Mouse (Mus musculus): ENCODE measurements around the gene Ramp1. TPM values are rescaled to one million over a fixed set of nuclear protein-coding genes. Genes with fewer than 3 reads are reported as not detected.

Gene Ramp1
- 239 and 288 TPM in 2 replicates for polyA plus RNA-seq (2012)

DNA sequence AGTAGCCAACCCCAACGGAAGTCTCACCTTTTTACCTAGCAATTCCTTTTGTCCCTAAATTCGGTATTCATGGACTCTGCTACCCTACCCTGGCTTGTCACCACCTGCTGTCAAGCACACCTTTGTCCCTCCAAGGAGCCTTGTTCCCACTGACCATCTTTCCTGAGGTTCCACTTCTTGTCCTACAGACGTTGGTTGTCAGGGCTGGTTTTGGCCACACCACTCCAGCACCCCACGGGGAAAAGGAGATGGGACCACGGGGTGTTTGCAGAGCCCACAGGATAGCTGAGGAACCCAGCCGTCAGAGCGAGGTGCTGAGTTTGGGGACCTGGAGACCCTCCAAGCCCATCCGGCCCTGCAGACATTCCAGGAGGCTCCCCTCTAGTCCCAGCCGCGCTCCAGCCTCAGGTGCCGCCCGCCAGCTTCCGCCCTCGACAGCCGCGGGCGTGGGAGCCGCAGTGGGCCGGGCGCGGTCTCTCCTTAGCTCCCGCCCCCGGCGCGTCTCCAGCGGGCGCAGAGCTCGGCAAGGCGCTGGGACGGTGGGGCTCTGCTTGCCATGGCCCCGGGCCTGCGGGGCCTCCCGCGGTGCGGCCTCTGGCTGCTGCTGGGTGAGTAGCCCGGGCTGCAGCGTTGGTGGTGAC lies at the start of gene Ramp1:
Gene Ramp1 (plus strand): TSS at position 290 of the 641 bp plus-strand sequence.

DNA sequence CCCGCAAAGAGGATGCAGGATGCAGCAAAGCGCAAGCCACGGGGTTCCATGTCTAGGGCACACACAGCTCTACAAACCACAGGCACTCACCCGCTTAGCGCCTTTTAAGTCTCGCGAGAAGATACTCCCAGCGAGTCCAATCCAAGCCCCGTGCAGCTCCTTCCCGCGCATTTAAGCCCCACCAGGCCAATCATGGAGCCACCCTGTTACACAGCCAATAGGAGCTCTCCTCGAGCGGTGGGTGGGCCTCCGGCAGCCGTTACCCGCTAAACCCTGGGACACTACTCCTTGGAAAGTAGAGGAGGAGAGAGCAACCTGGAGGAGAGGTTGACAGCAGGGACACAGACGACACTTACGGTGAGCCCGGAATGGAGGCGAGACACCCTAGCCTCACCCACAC lies 34.8 kb upstream of the Ramp1 start, which contains the start of gene Rbm44:
Gene Rbm44 (plus strand): TSS at position 277 of the 400 bp plus-strand sequence.

DNA sequence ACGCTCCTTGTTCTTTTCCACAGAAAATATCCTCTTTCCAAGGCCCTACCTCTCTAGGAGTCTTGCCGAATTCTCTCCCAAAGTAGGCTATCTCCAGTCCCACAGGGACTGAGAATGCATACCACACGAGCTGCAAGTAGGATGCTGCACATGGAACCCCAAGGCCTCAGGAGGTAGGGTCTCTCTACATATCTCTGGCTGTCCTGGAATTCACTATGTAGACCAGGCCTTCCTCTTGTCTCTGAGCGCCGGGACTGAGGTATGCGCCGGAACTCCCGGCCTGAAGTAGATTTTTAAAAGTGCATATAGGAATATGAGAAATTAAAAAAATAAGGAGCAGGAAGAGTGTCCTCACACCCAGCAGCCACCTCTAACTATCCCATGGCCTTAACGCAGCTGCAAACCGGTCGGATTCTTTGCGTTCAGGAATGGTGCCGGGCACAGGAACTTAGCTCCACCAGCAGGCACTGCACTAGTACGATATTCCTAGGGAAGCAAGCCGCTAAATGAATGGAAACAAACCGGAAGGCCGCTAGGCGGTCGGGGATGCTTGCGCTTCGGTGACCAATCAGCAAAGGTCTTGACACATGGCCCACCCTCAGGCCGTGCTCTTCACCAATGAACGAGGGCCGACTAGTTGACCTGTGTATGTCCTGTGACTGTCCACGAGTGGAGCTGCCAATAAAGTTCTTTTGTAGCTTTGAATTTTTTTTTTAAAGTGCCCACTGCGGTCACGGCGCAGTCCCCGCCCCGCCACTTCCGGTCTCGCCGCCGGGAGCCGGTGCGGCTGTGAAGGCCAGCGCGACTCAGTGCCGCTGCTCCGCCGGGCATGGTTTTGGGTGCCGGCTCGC lies 70.2 kb downstream of the Ramp1 start, which contains the start of gene Ube2f:
Gene Ube2f (plus strand): TSS at position 741 of the 851 bp plus-strand sequence.

Other genes with a start within 250 kb of the Ramp1 start
- gene Prlh, start 226.7 kb upstream of the Ramp1 start, polyA plus RNA-seq (2012), result not detected in 2 replicates
- 2.4 and 2.8 TPM in 2 replicates for gene Rab17, start 210.2 kb upstream of the Ramp1 start, polyA plus RNA-seq (2012)
- gene Lrrfip1, start 181.1 kb upstream of the Ramp1 start, polyA plus RNA-seq (2012), result 32.0 and 49.6 TPM in 2 replicates
- gene Rbm44, start 34.7 kb upstream of the Ramp1 start, polyA plus RNA-seq (2012), result 0.06 and 0.10 TPM in 2 replicates
- gene Ube2f, start 70.5 kb downstream of the Ramp1 start, polyA plus RNA-seq (2012), result 17.9 and 18.6 TPM in 2 replicates
- gene Scly, start 118.5 kb downstream of the Ramp1 start, polyA plus RNA-seq (2012), result 31.4 and 32.7 TPM in 2 replicates
- gene Espnl, start 142.3 kb downstream of the Ramp1 start, polyA plus RNA-seq (2012), result 0.40 and 0.55 TPM in 2 replicates
- gene Klhl30, start 171.2 kb downstream of the Ramp1 start, polyA plus RNA-seq (2012), result 0.03 and 0.13 TPM in 2 replicates
- 0.57 and 0.86 TPM in 2 replicates for gene Erfe, start 186.6 kb downstream of the Ramp1 start, polyA plus RNA-seq (2012)
- gene Ilkap, start 219.0 kb downstream of the Ramp1 start, polyA plus RNA-seq (2012), result 62.2 and 78.0 TPM in 2 replicates
- gene Hes6, start 234.2 kb downstream of the Ramp1 start, polyA plus RNA-seq (2012), result 105 and 109 TPM in 2 replicates